Mouse (Mus musculus) megakaryocyte, embryonic 14.5 days (primary cell): ENCODE measurements around the gene Prkcsh.

Source experiments
- FLI1 ChIP-seq: IDR thresholded peaks from 2 replicates; pipeline ENCODE4 v1.6.1; 2012; ENCODE audit warnings: low read length, inconsistent platforms, mixed read lengths
- GATA1 ChIP-seq: IDR thresholded peaks from 3 replicates; pipeline ENCODE4 v1.6.1; 2012; ENCODE audit warnings: mixed read lengths, low read length, inconsistent platforms, borderline replicate concordance

- TF ChIP-seq GATA1 = no peak
- TF ChIP-seq FLI1 = no peak
These were observed 35.2 kb downstream of the Prkcsh start for GRCm38 (mm10) chr9:22037826-22038225.
